In the genomic region with DNA sequence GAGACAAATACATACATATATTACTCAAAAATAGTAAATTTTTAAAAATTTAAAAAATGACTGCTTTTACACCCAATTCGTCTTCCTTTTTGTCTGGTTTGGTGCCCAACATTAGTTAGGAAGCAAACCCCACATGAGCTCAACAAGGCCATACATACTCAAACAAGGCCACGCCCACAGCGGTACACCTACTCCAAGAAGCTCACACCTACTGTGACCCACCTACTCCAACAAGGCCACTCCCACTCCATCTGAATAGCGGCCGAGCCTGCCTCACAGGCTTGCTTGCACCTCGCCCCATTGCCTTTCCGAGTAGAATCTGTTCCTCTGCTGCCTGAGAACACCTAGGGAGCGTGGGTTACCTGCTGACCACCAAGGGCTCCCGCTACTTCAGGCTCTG, we compare ENCODE assay signal across 23 mouse cellular contexts.
DNase-seq lines count a peak whose midpoint lies in the region; TF ChIP-seq lines count a peak whose summit lies in the region.
"Had no signal": no experiment of that assay in that cellular context is flagged by ENCODE, and none has a peak within 500 bp of the region (broad histone marks: within the 10 kb centered on the region; RNA-seq: fewer than 3 reads in every experiment).

No protein-coding gene starts in this region.

- no peak overlapping the region for H3K9ac ChIP-seq in ES-E14 (ENCODE audit: insufficient read depth, low read depth, low read length, poor library complexity, severe bottlenecking)
- H3K9ac ChIP-seq: embryonic facial prominence, embryonic 13.5 days; embryonic facial prominence, embryonic 15.5 days; forebrain, embryonic 13.5 days; forebrain, embryonic 15.5 days; forebrain, postnatal 0 days had no signal

- H3K9me3 ChIP-seq in E14TG2a.4 (ENCODE audit: low read length), result no peaks in the 10 kb centered on the region
- H3K9me3 ChIP-seq in ES-E14 (ENCODE audit: control insufficient read depth, insufficient read depth, low read depth, low read length), result no peaks in the 10 kb centered on the region
- H3K9me3 ChIP-seq: embryonic facial prominence, embryonic 13.5 days; embryonic facial prominence, embryonic 15.5 days; forebrain, embryonic 13.5 days; forebrain, embryonic 15.5 days had no signal

- in situ Hi-C loops in ES-E14 (cut with MboI; ENCODE audit: low sequenced_read_pairs in 2 of 2, unreplicated experiment in 2 of 2), result loop anchor here in 1 of 2 experiments (10.0 kb wide), 1 partner anchor 78 kb away; no protein-coding TSS in a partner anchor

- peaks cover 56% of the 10 kb centered on the region for H3K27me3 ChIP-seq in E14TG2a.4 (ENCODE audit: insufficient read depth, low read length)
- H3K27me3 ChIP-seq: forebrain, embryonic 13.5 days; forebrain, embryonic 15.5 days had no signal

- peaks cover 23% of the 10 kb centered on the region for H3K4me1 ChIP-seq in E14TG2a.4 (replicated peaks; ENCODE audit: low read depth, low read length)
- peaks cover 0 to 6% of the 10 kb centered on the region in 2 experiments; a peak in 1 of 4 replicates for H3K4me1 ChIP-seq in ES-E14 (ENCODE audit: control insufficient read depth in 2 of 2, insufficient read depth in 2 of 2, low read length in 2 of 2, poor library complexity in 1 of 2)

- DNase-seq in cerebellum, postnatal 10 days, result peak; percentile 7 to 11
- no peak for DNase-seq in cerebellum, adult 11-12 months
- DNase-seq in ES-E14 (ENCODE audit: low read depth, low spot score) (peak; percentile 48), ZHBTc4 (ENCODE audit: low read depth, low spot score) (peak; percentile 81)
- no peak for DNase-seq in adrenal gland, adult (ENCODE audit: inconsistent age in 2 of 2, low spot score in 1 of 2)
- no peak for DNase-seq in adrenal gland, postnatal 14 days
- no peak for DNase-seq in left cerebral cortex, adult 8-10 months (ENCODE audit: low spot score in 2 of 2)
- DNase-seq: adrenal gland, adult 8-10 months; adrenal gland, postnatal 25 days; B cell, adult 2 months; cerebellum, adult 11 months; cerebellum, adult 2 months; cerebellum, adult 9-10 months; cerebellum, postnatal 14 days; cerebellum, postnatal 36 days; embryo, embryonic 11 days; forebrain, postnatal 0 days had no signal

- H3K27ac ChIP-seq in ES-E14 (ENCODE audit: insufficient read depth, low read depth, low read length, poor library complexity, severe bottlenecking), result no peak overlapping the region
- H3K27ac ChIP-seq: embryonic facial prominence, embryonic 13.5 days; embryonic facial prominence, embryonic 15.5 days; forebrain, embryonic 15.5 days had no signal

- H3K4me3 ChIP-seq in E14TG2a.4 (replicated peaks; ENCODE audit: low read length) (peak overlapping the region; percentile 39; the same call in 1 of the 2 replicates), ES-E14 (ENCODE audit: insufficient read depth in 1 of 2, low read depth in 1 of 2, low read length in 2 of 2, poor library complexity in 1 of 2, severe bottlenecking in 1 of 2) (no peak overlapping the region)
- H3K4me3 ChIP-seq: embryonic facial prominence, embryonic 13.5 days; embryonic facial prominence, embryonic 15.5 days; erythroblast, embryonic 14.5 days; forebrain, embryonic 13.5 days; forebrain, embryonic 15.5 days had no signal

- H3K36me3 ChIP-seq in E14TG2a.4 (ENCODE audit: insufficient read depth, low read length) (no peaks in the 10 kb centered on the region), ES-E14 (ENCODE audit: control insufficient read depth, insufficient read depth, low read length, poor library complexity, severe bottlenecking) (no peaks in the 10 kb centered on the region)
- H3K36me3 ChIP-seq: embryonic facial prominence, embryonic 13.5 days; embryonic facial prominence, embryonic 15.5 days; forebrain, embryonic 15.5 days had no signal

- no peak for TF ChIP-seq CTCF in E14TG2a.4 (conservative IDR thresholded peaks at IDR 0.05; ENCODE audit: low read length)

TF ChIP-seq in ES-E14, 5 proteins besides CTCF, POLR2A, EP300 and RAD21:
- TF ChIP-seq CHD2 (IDR thresholded peaks at IDR 0.05; ENCODE audit: low read depth, low read length) (no peak), HCFC1 (IDR thresholded peaks at IDR 0.05; ENCODE audit: borderline replicate concordance, insufficient read depth, low read length) (no peak), MAFK (IDR thresholded peaks at IDR 0.05; ENCODE audit: insufficient read depth, low read depth, low read length) (no peak), ZC3H11A (IDR thresholded peaks at IDR 0.05; ENCODE audit: borderline replicate concordance, low read depth, low read length) (no peak), ZNF384 (IDR thresholded peaks at IDR 0.05; ENCODE audit: low read depth, low read length) (no peak)

Comparison
In these comparisons a context has a peak if more than half of its experiments do, and no peak if none do; other contexts are left out.
1. DNase-seq: peak in cerebellum, postnatal 10 days (2 of 2), ES-E14 (single experiment) and ZHBTc4 (single experiment); none in cerebellum, adult 11-12 months (single experiment), adrenal gland, adult (0 of 2), adrenal gland, postnatal 14 days (single experiment) and left cerebral cortex, adult 8-10 months (0 of 2).